Mouse (Mus musculus) lung, postnatal 25 days (tissue): ENCODE results near the gene Tmem199.

Source experiments
- DNase-seq: peaks from one replicate; pipeline ENCODE4 v3.0.0; 2022; ENCODE audit warnings: low spot score

The Tmem199 gene

GRCm38 (mm10) chr11:78524838-78525237 lies 12.9 kb upstream of the Tmem199 start:
- peak; percentile 59 for DNase-seq

- peak; percentile 70 for DNase-seq
Observed at GRCm38 (mm10) chr11:78523241-78523955, 11.4 kb upstream of the Tmem199 start.

GRCm38 (mm10) chr11:78522481-78522997 lies 10.6 kb upstream of the Tmem199 start:
- DNase-seq, result peak; percentile 66

GRCm38 (mm10) chr11:78521880-78522279 lies 9.9 kb upstream of the Tmem199 start:
- no peak for DNase-seq

- no peak for DNase-seq
Observed at GRCm38 (mm10) chr11:78518931-78519330, 7.0 kb upstream of the Tmem199 start.

- no peak for DNase-seq
Observed at GRCm38 (mm10) chr11:78515549-78516325, 3.8 kb upstream of the Tmem199 start.

- DNase-seq, result no peak
Observed at GRCm38 (mm10) chr11:78513106-78513790, 1.3 kb upstream of the Tmem199 start.

GRCm38 (mm10) chr11:78509148-78509547 lies 2.8 kb downstream of the Tmem199 start:
- DNase-seq, result no peak

GRCm38 (mm10) chr11:78505430-78505829 lies 6.5 kb downstream of the Tmem199 start:
- no peak for DNase-seq

GRCm38 (mm10) chr11:78502909-78503650 lies 8.9 kb downstream of the Tmem199 start, which contains the start of gene Sebox:
Sebox (plus strand) TSS chr11:78503447.
- DNase-seq, result no peak

- no peak for DNase-seq
Observed at GRCm38 (mm10) chr11:78501529-78501928, 10.4 kb downstream of the Tmem199 start.

GRCm38 (mm10) chr11:78500623-78501202 lies 11.3 kb downstream of the Tmem199 start:
- no peak for DNase-seq

- no peak for DNase-seq
Observed at GRCm38 (mm10) chr11:78499543-78499942, 12.4 kb downstream of the Tmem199 start.

GRCm38 (mm10) chr11:78499004-78499403 lies 13.0 kb downstream of the Tmem199 start, which contains the start of gene Vtn:
Vtn (plus strand) TSS chr11:78499091.
- no peak for DNase-seq

- peak; percentile 93 for DNase-seq
Observed at GRCm38 (mm10) chr11:78497544-78498522, 14.1 kb downstream of the Tmem199 start, which contains the start of gene Sarm1. Sarm1 (minus strand) TSS chr11:78497754.

- no peak for DNase-seq
Observed at GRCm38 (mm10) chr11:78497071-78497541, 14.9 kb downstream of the Tmem199 start.

- DNase-seq, result peak; percentile 7
Observed at GRCm38 (mm10) chr11:78495904-78496303, 16.1 kb downstream of the Tmem199 start.

- DNase-seq, result no peak
Observed at GRCm38 (mm10) chr11:78490781-78491241, 21.2 kb downstream of the Tmem199 start.

- DNase-seq, result peak; percentile 70
Observed at GRCm38 (mm10) chr11:78488168-78488567, 23.8 kb downstream of the Tmem199 start.

GRCm38 (mm10) chr11:78483639-78484038 lies 28.3 kb downstream of the Tmem199 start:
- no peak for DNase-seq
